Mouse (Mus musculus) neural tube, embryonic 11.5 days (tissue): Measurements from ENCODE around the gene Ddx10. TPM values are rescaled to one million over a fixed set of nuclear protein-coding genes. Genes with fewer than 3 reads are reported as not detected.

ENCODE experiments used
- ATAC-seq: fragments of 200-750 bp; cut with Nextera tagmentation; 2 replicates; pipeline ENCODE4 v1.8.0; 2017; ENCODE audit warnings: moderate number of reproducible peaks, mild to moderate bottlenecking, moderate TSS enrichment, moderate library complexity; ENCODE audit not compliant: insufficient read depth, low FRiP score, low TSS enrichment
- DNase-seq: peaks from one replicate; pipeline ENCODE4 v3.0.0-alpha.2; 2015; ENCODE audit warnings: low spot score
- H3K27ac ChIP-seq: fragments of 300-500 bp; sonication (generic); 2 replicates; pipeline ENCODE4 v1.5.1; 2014; ENCODE audit warnings: low read depth, mild to moderate bottlenecking, low read length
- H3K27me3 ChIP-seq: fragments of 300-500 bp; sonication (generic); 2 replicates; pipeline ENCODE4 v1.6.1; 2014; ENCODE audit warnings: mild to moderate bottlenecking, low read length, mixed read lengths; ENCODE audit not compliant: control insufficient read depth, insufficient read depth
- H3K36me3 ChIP-seq: fragments of 300-500 bp; sonication (generic); 2 replicates; pipeline ENCODE4 v1.6.1; 2014; ENCODE audit warnings: mild to moderate bottlenecking, low read length, moderate library complexity, mixed read lengths; ENCODE audit not compliant: control insufficient read depth, insufficient read depth
- H3K4me1 ChIP-seq: fragments of 300-500 bp; sonication (generic); 2 replicates; pipeline ENCODE4 v1.6.1; 2014; ENCODE audit warnings: low read length, mixed read lengths; ENCODE audit not compliant: control insufficient read depth, insufficient read depth
- H3K4me2 ChIP-seq: fragments of 300-500 bp; sonication (generic); 2 replicates; pipeline ENCODE4 v1.6.1; 2014; ENCODE audit warnings: low read depth, mild to moderate bottlenecking, moderate library complexity
- H3K4me3 ChIP-seq: fragments of 300-500 bp; sonication (generic); 2 replicates; pipeline ENCODE4 v1.5.1; 2014; ENCODE audit warnings: low read depth, low read length
- H3K9ac ChIP-seq: fragments of 300-500 bp; sonication (generic); 2 replicates; pipeline ENCODE4 v1.6.1; 2014; ENCODE audit warnings: mild to moderate bottlenecking, low read length
- H3K9me3 ChIP-seq: fragments of 300-500 bp; sonication (generic); 2 replicates; pipeline ENCODE4 v1.6.1; 2016; ENCODE audit warnings: low read length; ENCODE audit not compliant: control insufficient read depth
- WGBS: fragments of 180-500 bp; shearing (Covaris S2); extraction: QIAGEN DNeasy Blood & Tissue Kit; methylation state at CpG from one replicate; pipeline ENCODE4 v1.1.7; 2014; 5-methylcytosine and 5-hydroxymethylcytosine counted together
- polyA plus RNA-seq: library from polyadenylated mRNA; unstranded; fragments of >200 nt; fragmentation: Nextera tagmentation; extraction: Ambion mirVana; gene quantifications from 2 replicates; pipeline ENCODE4 v1.2.1, GENCODE M21; 2014

The Ddx10 gene
- polyA plus RNA-seq, 1 experiment from 2014 or later: 32.7 TPM

- 91% methylated on average over 9 of the region's 9 CpGs for WGBS
- H3K27me3 ChIP-seq: no peaks in the 10 kb centered on the region
These were observed 175.8 kb downstream of the Ddx10 start for GRCm38 (mm10) chr9:53072088-53072487.

DNA sequence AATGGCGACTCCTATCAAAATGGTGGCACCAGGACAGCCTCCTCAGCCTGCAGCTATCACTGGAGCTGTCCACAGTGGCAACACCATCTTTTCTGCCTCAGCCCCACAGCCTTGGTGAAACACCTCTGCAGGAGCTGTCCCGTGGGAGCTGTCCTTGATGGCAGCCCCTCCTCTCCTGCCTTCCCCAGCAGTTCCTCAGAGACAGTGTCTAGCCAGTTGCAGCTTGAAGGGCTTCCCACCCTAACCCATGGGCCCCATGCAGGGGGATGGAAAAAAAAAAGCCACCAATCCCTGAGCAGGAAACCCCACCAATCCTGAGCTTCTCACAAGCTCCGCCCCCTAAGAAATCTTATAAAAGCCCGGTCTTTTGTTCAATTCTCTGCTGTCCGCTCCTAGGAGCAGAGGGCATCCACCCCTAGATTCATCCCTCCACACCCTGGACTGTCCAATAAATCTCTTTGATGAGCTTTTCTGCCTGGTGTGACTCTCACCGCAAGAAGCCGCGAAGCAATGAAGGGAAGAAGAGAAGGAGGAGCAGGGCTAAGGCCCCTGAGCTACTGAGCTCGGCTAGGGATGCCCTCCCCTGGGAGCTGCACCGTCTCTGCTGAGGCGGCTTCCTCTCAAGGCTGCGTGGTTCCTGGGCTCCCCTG lies 176.9 kb downstream of the Ddx10 start:
- DNase-seq (no peak), ATAC-seq (peak; percentile 31)
- H3K4me1 ChIP-seq: no peaks in the 10 kb centered on the region
- no peak overlapping the region for H3K4me3 ChIP-seq
- no peaks in the 10 kb centered on the region for H3K27me3 ChIP-seq
- no peaks in the 10 kb centered on the region for H3K36me3 ChIP-seq
- H3K4me2 ChIP-seq: no peak overlapping the region
- no peaks in the 10 kb centered on the region for H3K9me3 ChIP-seq
- 57% methylated on average over 12 of the region's 12 CpGs for WGBS
- no peak overlapping the region for H3K9ac ChIP-seq
- no peak overlapping the region for H3K27ac ChIP-seq

More at GRCm38 (mm10) chr9:53072088-53072487, 175.8 kb downstream of the Ddx10 start:
- no peaks in the 10 kb centered on the region for H3K9me3 ChIP-seq
- ATAC-seq (no peak), DNase-seq (no peak)
- H3K4me2 ChIP-seq: no peak overlapping the region
- no peaks in the 10 kb centered on the region for H3K36me3 ChIP-seq
- H3K9ac ChIP-seq: no peak overlapping the region
- H3K27ac ChIP-seq: no peak overlapping the region
- no peaks in the 10 kb centered on the region for H3K4me1 ChIP-seq
- no peak overlapping the region for H3K4me3 ChIP-seq

- H3K36me3 ChIP-seq: no peaks in the 10 kb centered on the region
- no peaks in the 10 kb centered on the region for H3K27me3 ChIP-seq
- no peaks in the 10 kb centered on the region for H3K9me3 ChIP-seq
- 91% methylated on average over 5 of the region's 5 CpGs for WGBS
- no peak for DNase-seq
- H3K9ac ChIP-seq: no peak overlapping the region
- no peak for ATAC-seq
- H3K4me2 ChIP-seq: no peak overlapping the region
- no peak overlapping the region for H3K4me3 ChIP-seq
- H3K4me1 ChIP-seq: no peaks in the 10 kb centered on the region
- H3K27ac ChIP-seq: no peak overlapping the region
These were observed 179.7 kb downstream of the Ddx10 start for GRCm38 (mm10) chr9:53068166-53068565.

DNA sequence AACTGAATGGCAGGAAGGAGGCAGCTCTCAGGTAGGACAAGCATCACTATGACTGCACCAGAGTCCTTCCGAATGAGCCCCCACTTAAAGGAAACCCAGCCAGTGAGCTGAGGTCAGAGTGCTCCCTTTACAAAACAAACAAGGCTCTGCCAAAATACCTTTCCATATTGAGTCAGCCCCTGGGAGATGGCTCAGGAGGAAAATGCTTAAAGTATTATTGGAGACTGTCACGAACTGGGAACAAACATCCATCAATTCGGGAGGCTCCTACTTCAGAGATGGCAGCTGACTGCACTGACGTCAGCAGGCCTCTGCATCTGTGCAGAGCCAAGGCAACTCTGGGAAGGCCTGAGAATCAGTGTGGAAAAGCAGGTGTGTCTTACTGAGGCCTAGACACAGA lies 181.4 kb downstream of the Ddx10 start:
- H3K4me2 ChIP-seq: no peak overlapping the region
- DNase-seq (no peak), ATAC-seq (no peak)
- H3K9ac ChIP-seq: no peak overlapping the region
- no peaks in the 10 kb centered on the region for H3K4me1 ChIP-seq
- no peaks in the 10 kb centered on the region for H3K36me3 ChIP-seq
- WGBS: 54% methylated on average over 4 of the region's 4 CpGs
- H3K27me3 ChIP-seq: no peaks in the 10 kb centered on the region
- H3K4me3 ChIP-seq: no peak overlapping the region
- H3K9me3 ChIP-seq: no peaks in the 10 kb centered on the region
- no peak overlapping the region for H3K27ac ChIP-seq

DNA sequence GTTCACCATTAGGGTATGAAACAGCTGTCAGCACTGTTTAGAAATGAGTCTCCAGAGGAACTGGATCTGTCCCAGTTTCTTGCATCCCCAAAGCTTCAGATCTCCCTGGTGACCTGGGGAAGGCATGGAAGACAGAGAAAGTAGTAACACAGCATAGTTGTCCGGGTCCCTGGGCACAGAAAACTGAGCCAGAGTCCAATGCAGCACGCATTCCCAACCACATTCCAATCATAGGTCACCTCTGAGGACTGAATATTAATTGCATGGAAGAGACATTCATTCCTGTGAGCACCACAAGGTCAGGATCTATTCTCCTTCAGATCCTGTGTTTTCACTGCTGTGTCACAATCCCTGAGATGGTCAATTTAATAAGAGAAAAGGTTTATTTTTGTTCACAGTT lies 182.8 kb downstream of the Ddx10 start:
- Histone ChIP-seq H3K36me3 (no peaks in the 10 kb centered on the region), H3K4me1 (no peaks in the 10 kb centered on the region), H3K27me3 (no peaks in the 10 kb centered on the region), H3K4me2 (no peak overlapping the region), H3K27ac (no peak overlapping the region), H3K4me3 (no peak overlapping the region), H3K9ac (no peak overlapping the region), H3K9me3 (no peaks in the 10 kb centered on the region)
- DNase-seq: no peak
- no peak for ATAC-seq
- WGBS: 74% methylated on average over 2 of the region's 2 CpGs

GRCm38 (mm10) chr9:53064531-53064930 lies 183.3 kb downstream of the Ddx10 start:
- no peak for ATAC-seq

GRCm38 (mm10) chr9:53055306-53055705 lies 192.5 kb downstream of the Ddx10 start:
- H3K9me3 ChIP-seq: no peaks in the 10 kb centered on the region
- ATAC-seq: no peak
- no peak overlapping the region for H3K4me2 ChIP-seq
- no peak overlapping the region for H3K27ac ChIP-seq
- H3K9ac ChIP-seq: no peak overlapping the region
- H3K4me1 ChIP-seq: no peaks in the 10 kb centered on the region
- H3K4me3 ChIP-seq: no peak overlapping the region
- no peak for DNase-seq
- 64% methylated on average over 3 of the region's 3 CpGs for WGBS
- no peaks in the 10 kb centered on the region for H3K27me3 ChIP-seq
- no peaks in the 10 kb centered on the region for H3K36me3 ChIP-seq

More at GRCm38 (mm10) chr9:53064531-53064930, 183.3 kb downstream of the Ddx10 start:
- 88% methylated on average over 6 of the region's 6 CpGs for WGBS
- H3K4me2 ChIP-seq: no peak overlapping the region
- no peaks in the 10 kb centered on the region for H3K36me3 ChIP-seq
- no peaks in the 10 kb centered on the region for H3K27me3 ChIP-seq
- H3K27ac ChIP-seq: no peak overlapping the region
- no peak for DNase-seq
- H3K9me3 ChIP-seq: no peaks in the 10 kb centered on the region
- no peak overlapping the region for H3K4me3 ChIP-seq
- H3K4me1 ChIP-seq: no peaks in the 10 kb centered on the region
- H3K9ac ChIP-seq: no peak overlapping the region

Other genes starting within 250 kb of the Ddx10 start
- 0.55 and 0.56 TPM in 2 replicates for gene Exph5, start 53.6 kb upstream of the Ddx10 start, polyA plus RNA-seq
- gene Kdelc2, start 136.0 kb upstream of the Ddx10 start, polyA plus RNA-seq: 7.7 and 7.8 TPM in 2 replicates
- gene 4930550C14Rik, start 154.3 kb upstream of the Ddx10 start, polyA plus RNA-seq: 0.56 and 0.70 TPM in 2 replicates